Mouse (Mus musculus): ENCODE measurements at regions not wholly inside any gene's neighbourhood (a gene's known extent, or its start where the extent isn't known, plus 50 kb on each side); places are given as distances from the start of the nearest gene placed in this dataset.

DNA sequence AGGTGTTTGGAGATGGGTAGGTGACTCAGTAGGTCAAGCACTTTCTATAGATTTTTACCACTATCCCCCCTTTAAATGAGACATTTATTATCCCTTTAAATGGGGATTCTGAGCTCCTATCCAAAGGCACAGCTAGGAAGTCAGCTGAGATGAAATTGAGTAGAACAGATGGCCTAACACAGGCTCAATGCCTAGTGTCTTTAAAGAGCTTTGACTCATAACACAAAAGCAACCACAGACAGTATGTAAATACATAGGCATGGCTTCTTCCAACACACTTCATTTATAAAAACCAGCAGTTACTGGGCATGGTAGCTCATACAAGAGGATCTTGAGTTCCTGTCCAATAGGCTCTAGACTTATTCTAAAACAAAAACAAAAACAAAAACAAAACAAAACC lies 513.0 kb upstream of the Castor2 start:
- no peak overlapping the region for H3K4me3 ChIP-seq (replicated peaks; ENCODE audit: low read depth, low read length)
- no peak overlapping the region for H3K9ac ChIP-seq (ENCODE audit: low read depth, low read length)
- H3K9me3 ChIP-seq (replicated peaks; ENCODE audit: low read length) = no peaks in the 10 kb centered on the region
- no peaks in the 10 kb centered on the region for H3K4me1 ChIP-seq (replicated peaks; ENCODE audit: insufficient read depth, low read length)
- H3K27me3 ChIP-seq (ENCODE audit: insufficient read depth, low read length) = no peaks in the 10 kb centered on the region
- TF ChIP-seq CTCF (IDR thresholded peaks at IDR 0.05; ENCODE audit: low read depth) = no peak
- DNase-seq (ENCODE audit: low spot score) (no peak), ATAC-seq (replicated peaks; ENCODE audit: low FRiP score, low read depth) (no peak)
- no peaks in the 10 kb centered on the region for H3K36me3 ChIP-seq (ENCODE audit: insufficient read depth, low read length)
- no peak overlapping the region for H3K4me2 ChIP-seq (ENCODE audit: low read length)
- no peak overlapping the region for H3K27ac ChIP-seq

DNA sequence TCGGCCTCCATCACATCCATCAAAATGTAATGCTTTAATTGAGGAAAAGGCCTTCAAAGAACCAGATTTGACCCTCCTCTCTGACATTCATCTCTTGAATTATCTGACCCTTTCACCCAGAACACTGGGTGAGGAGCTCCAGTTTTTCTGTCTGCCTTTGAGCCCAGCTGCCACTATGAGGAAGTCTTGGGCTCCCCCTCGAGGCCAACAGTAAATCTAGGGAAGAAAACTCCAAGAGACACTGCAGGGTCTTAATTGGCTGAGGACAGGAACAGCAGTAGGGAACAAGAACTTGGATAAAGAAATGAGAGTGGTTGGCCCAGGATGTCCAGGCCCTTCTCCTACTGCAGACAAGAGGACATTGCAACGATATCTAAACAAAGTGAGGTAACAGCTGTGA lies 514.3 kb upstream of the Castor2 start:
- no peaks in the 10 kb centered on the region for H3K9me3 ChIP-seq (replicated peaks; ENCODE audit: low read length)
- H3K4me1 ChIP-seq (replicated peaks; ENCODE audit: insufficient read depth, low read length) = no peaks in the 10 kb centered on the region
- ATAC-seq (replicated peaks; ENCODE audit: low FRiP score, low read depth) = no peak
- no peak overlapping the region for H3K4me2 ChIP-seq (ENCODE audit: low read length)
- TF ChIP-seq CTCF (IDR thresholded peaks at IDR 0.05; ENCODE audit: low read depth) = peak; percentile 75
- no peak overlapping the region for H3K27ac ChIP-seq
- no peak overlapping the region for H3K9ac ChIP-seq (ENCODE audit: low read depth, low read length)
- WGBS = 21% methylated on average over 3 of the region's 3 CpGs
- no peaks in the 10 kb centered on the region for H3K27me3 ChIP-seq (ENCODE audit: insufficient read depth, low read length)
- DNase-seq (ENCODE audit: low spot score) = peak; percentile 77
- no peaks in the 10 kb centered on the region for H3K36me3 ChIP-seq (ENCODE audit: insufficient read depth, low read length)
- no peak overlapping the region for H3K4me3 ChIP-seq (replicated peaks; ENCODE audit: low read depth, low read length)

DNA sequence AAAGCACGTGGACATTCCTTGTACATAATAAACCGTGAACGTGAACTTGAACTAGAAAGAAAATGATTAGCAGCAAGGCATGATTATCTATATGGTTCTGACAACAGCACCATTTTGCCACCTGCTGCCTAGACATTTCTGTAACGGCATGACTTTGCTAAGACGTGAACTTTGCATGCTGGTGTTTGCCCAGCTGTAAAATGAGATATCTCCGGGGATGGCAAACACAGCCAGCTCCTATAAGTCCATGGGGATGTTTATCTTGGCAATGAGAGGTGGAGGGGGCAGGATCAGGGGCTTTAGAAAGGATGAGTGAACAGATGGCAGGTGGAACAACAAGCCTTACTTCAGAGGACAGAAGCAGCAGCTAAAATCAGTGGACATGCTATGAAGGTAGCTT lies 522.9 kb upstream of the Castor2 start:
- DNase-seq (ENCODE audit: low spot score) = no peak
- ATAC-seq (replicated peaks; ENCODE audit: low FRiP score, low read depth) = no peak
- H3K4me2 ChIP-seq (ENCODE audit: low read length) = no peak overlapping the region
- no peaks in the 10 kb centered on the region for H3K27me3 ChIP-seq (ENCODE audit: insufficient read depth, low read length)
- TF ChIP-seq CTCF (IDR thresholded peaks at IDR 0.05; ENCODE audit: low read depth) = no peak
- WGBS = 31% methylated on average over 6 of the region's 6 CpGs
- no peaks in the 10 kb centered on the region for H3K36me3 ChIP-seq (ENCODE audit: insufficient read depth, low read length)
- no peaks in the 10 kb centered on the region for H3K9me3 ChIP-seq (replicated peaks; ENCODE audit: low read length)
- no peak overlapping the region for H3K27ac ChIP-seq
- no peaks in the 10 kb centered on the region for H3K4me1 ChIP-seq (replicated peaks; ENCODE audit: insufficient read depth, low read length)
- no peak overlapping the region for H3K9ac ChIP-seq (ENCODE audit: low read depth, low read length)
- H3K4me3 ChIP-seq (replicated peaks; ENCODE audit: low read depth, low read length) = no peak overlapping the region

DNA sequence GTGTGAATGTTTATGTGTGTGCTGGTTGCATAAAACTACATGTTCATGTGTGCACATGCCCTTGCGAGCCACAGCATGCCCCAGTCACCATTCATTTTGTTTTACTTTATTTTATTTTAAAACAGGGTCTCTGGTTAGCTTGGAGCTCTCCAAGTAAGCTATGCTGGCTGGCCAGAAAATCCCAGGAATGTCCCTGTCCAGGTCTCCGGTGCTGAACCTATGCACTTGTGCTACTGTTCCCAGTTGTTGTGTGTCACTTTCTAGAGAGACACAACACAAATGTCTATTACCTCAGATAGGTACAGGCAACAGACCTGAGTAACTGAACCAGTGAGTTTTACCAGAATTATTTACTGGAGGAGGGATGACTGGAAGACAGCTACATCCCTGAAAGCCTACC lies 530.4 kb upstream of the Castor2 start:
- WGBS = 79% methylated on average over 2 of the region's 2 CpGs
- no peaks in the 10 kb centered on the region for H3K27me3 ChIP-seq (ENCODE audit: insufficient read depth, low read length)

DNA sequence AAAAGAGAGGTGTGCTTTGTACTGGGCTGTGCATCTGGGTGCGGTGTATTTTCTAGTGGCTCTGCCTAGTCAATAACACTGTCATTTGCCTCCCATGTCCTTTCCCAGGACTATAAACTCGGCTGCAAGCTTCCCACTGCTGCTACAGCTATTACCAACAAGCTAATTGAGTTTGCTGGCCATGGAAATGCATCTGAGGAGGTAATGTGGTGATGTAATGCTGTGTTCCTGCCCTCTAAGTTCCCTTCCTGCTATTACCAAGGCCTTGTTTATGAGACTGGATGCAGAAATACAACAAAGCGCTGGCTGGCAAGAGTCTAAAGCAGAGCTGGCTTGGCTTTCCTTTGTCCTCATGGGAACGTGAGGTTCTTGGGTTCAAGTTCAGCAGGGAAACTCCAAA lies 533.0 kb upstream of the Castor2 start:
- ATAC-seq (replicated peaks; ENCODE audit: low FRiP score, low read depth) (no peak), DNase-seq (ENCODE audit: low spot score) (no peak)
- no peak overlapping the region for H3K4me3 ChIP-seq (replicated peaks; ENCODE audit: low read depth, low read length)
- H3K4me1 ChIP-seq (replicated peaks; ENCODE audit: insufficient read depth, low read length) = no peaks in the 10 kb centered on the region
- H3K27me3 ChIP-seq (ENCODE audit: insufficient read depth, low read length) = no peaks in the 10 kb centered on the region
- no peak for TF ChIP-seq CTCF (IDR thresholded peaks at IDR 0.05; ENCODE audit: low read depth)
- H3K27ac ChIP-seq = no peak overlapping the region
- no peaks in the 10 kb centered on the region for H3K36me3 ChIP-seq (ENCODE audit: insufficient read depth, low read length)
- WGBS = 68% methylated on average over 4 of the region's 4 CpGs
- no peak overlapping the region for H3K9ac ChIP-seq (ENCODE audit: low read depth, low read length)
- H3K4me2 ChIP-seq (ENCODE audit: low read length) = no peak overlapping the region
- H3K9me3 ChIP-seq (replicated peaks; ENCODE audit: low read length) = no peaks in the 10 kb centered on the region

More for the DNA sequence above, 530.4 kb upstream of the Castor2 start:
- Histone ChIP-seq H3K4me3 (replicated peaks; ENCODE audit: low read depth, low read length) (no peak overlapping the region), H3K36me3 (ENCODE audit: insufficient read depth, low read length) (no peaks in the 10 kb centered on the region), H3K9ac (ENCODE audit: low read depth, low read length) (no peak overlapping the region), H3K9me3 (replicated peaks; ENCODE audit: low read length) (no peaks in the 10 kb centered on the region), H3K4me2 (ENCODE audit: low read length) (no peak overlapping the region), H3K4me1 (replicated peaks; ENCODE audit: insufficient read depth, low read length) (no peaks in the 10 kb centered on the region), H3K27ac (no peak overlapping the region)
- peak; percentile 56 for DNase-seq (ENCODE audit: low spot score)
- TF ChIP-seq CTCF (IDR thresholded peaks at IDR 0.05; ENCODE audit: low read depth) = no peak
- ATAC-seq (replicated peaks; ENCODE audit: low FRiP score, low read depth) = no peak

DNA sequence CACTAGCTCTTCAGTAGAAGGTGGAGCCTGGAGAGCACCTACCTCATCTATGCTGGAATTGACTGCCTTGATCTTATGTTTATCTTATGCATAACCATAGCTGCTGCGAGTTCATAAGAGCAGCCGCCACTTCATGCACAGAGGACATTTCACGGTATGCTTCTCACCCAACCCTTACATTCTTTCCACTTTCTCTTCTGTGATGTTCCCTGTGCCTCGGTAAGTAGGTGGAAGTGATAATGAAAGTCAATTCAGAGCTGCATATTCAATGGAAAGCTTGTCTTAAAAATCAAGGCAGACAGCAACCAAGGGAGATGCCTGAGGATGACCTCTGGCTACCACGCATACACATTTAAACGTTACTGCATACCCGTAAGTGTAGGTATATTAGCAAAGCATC lies 548.9 kb upstream of the Castor2 start:
- Histone ChIP-seq H3K27ac (no peak overlapping the region), H3K9ac (ENCODE audit: low read depth, low read length) (no peak overlapping the region), H3K36me3 (ENCODE audit: insufficient read depth, low read length) (no peaks in the 10 kb centered on the region), H3K4me3 (replicated peaks; ENCODE audit: low read depth, low read length) (no peak overlapping the region), H3K27me3 (ENCODE audit: insufficient read depth, low read length) (no peaks in the 10 kb centered on the region), H3K9me3 (replicated peaks; ENCODE audit: low read length) (no peaks in the 10 kb centered on the region), H3K4me2 (ENCODE audit: low read length) (no peak overlapping the region), H3K4me1 (replicated peaks; ENCODE audit: insufficient read depth, low read length) (no peaks in the 10 kb centered on the region)
- ATAC-seq (replicated peaks; ENCODE audit: low FRiP score, low read depth) (no peak), DNase-seq (ENCODE audit: low spot score) (no peak)
- WGBS = 91% methylated on average over 7 of the region's 7 CpGs
- TF ChIP-seq CTCF (IDR thresholded peaks at IDR 0.05; ENCODE audit: low read depth) = no peak

DNA sequence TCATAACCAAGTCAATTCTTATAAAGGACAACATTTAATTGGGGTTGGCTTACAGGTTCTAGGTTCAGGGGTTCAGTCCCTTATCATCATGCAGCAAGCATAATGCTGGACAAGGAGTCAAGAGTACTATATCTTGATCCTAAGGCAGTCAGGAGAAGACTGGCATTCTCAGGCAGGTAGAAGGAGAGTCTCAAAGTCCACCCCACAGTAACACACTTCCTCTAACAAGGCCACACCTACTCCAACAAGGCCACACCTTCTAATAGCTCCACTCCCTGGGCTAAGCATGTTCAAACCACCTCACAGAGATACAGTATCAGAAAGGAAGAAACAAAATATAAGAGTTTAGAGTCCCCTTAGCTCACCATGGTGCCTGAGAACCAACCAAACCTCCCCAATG lies 557.3 kb upstream of the Castor2 start:
- no peaks in the 10 kb centered on the region for H3K36me3 ChIP-seq (ENCODE audit: insufficient read depth, low read length)
- no peak for DNase-seq (ENCODE audit: low spot score)
- no peaks in the 10 kb centered on the region for H3K27me3 ChIP-seq (ENCODE audit: insufficient read depth, low read length)
- H3K27ac ChIP-seq = no peak overlapping the region
- H3K9me3 ChIP-seq (replicated peaks; ENCODE audit: low read length) = no peaks in the 10 kb centered on the region
- H3K9ac ChIP-seq (ENCODE audit: low read depth, low read length) = no peak overlapping the region
- H3K4me2 ChIP-seq (ENCODE audit: low read length) = no peak overlapping the region
- no peak for ATAC-seq (replicated peaks; ENCODE audit: low FRiP score, low read depth)
- TF ChIP-seq CTCF (IDR thresholded peaks at IDR 0.05; ENCODE audit: low read depth) = no peak
- H3K4me3 ChIP-seq (replicated peaks; ENCODE audit: low read depth, low read length) = no peak overlapping the region
- H3K4me1 ChIP-seq (replicated peaks; ENCODE audit: insufficient read depth, low read length) = no peaks in the 10 kb centered on the region

Measured in kidney, postnatal 0 days (tissue).